Mouse (Mus musculus) midbrain, embryonic 13.5 days (tissue): Measurements from ENCODE around the gene Arhgap25. TPM values are rescaled to one million over a fixed set of nuclear protein-coding genes. Genes with fewer than 3 reads are reported as not detected.
"Not testable (repeated sequence)": the region's sequence is repeated elsewhere in the genome, so short reads cannot be mapped to it uniquely, and the experiment has no call there.

Experiments used
- ATAC-seq: fragments of 200-750 bp; cut with Nextera tagmentation; 2 replicates; pipeline ENCODE4 v1.8.0; 2017; ENCODE audit warnings: mild to moderate bottlenecking, moderate TSS enrichment, moderate library complexity
- H3K27ac ChIP-seq: fragments of 300-500 bp; sonication (generic); 2 replicates; pipeline ENCODE4 v1.5.1; 2015; ENCODE audit warnings: inconsistent platforms, mild to moderate bottlenecking, moderate library complexity
- H3K27me3 ChIP-seq: fragments of 300-500 bp; sonication (generic); 2 replicates; pipeline ENCODE4 v1.6.1; 2015; ENCODE audit warnings: mild to moderate bottlenecking, inconsistent platforms
- H3K36me3 ChIP-seq: fragments of 300-500 bp; sonication (generic); 2 replicates; pipeline ENCODE4 v1.6.1; 2015; ENCODE audit warnings: mild to moderate bottlenecking, inconsistent platforms
- H3K4me1 ChIP-seq: fragments of 300-500 bp; sonication (generic); replicated peaks from 2 replicates; pipeline ENCODE4 v1.6.1; 2015; ENCODE audit warnings: inconsistent platforms
- H3K4me2 ChIP-seq: fragments of 300-500 bp; sonication (generic); replicated peaks from 2 replicates; pipeline ENCODE4 v1.6.1; 2015; ENCODE audit warnings: moderate library complexity, mild to moderate bottlenecking, inconsistent platforms
- H3K4me3 ChIP-seq: fragments of 300-500 bp; sonication (generic); replicated peaks from 2 replicates; pipeline ENCODE4 v1.5.1; 2015; ENCODE audit warnings: mild to moderate bottlenecking, inconsistent platforms
- H3K9ac ChIP-seq: fragments of 300-500 bp; sonication (generic); replicated peaks from 2 replicates; pipeline ENCODE4 v1.6.1; 2015; ENCODE audit warnings: mild to moderate bottlenecking, inconsistent platforms
- H3K9me3 ChIP-seq: fragments of 300-500 bp; sonication (generic); 2 replicates; pipeline ENCODE4 v1.6.1; 2016; ENCODE audit warnings: mild to moderate bottlenecking, inconsistent platforms
- WGBS: fragments of 180-500 bp; shearing (Covaris S2); methylation state at CpG from one replicate; pipeline ENCODE4 v1.1.7; 2015; 5-methylcytosine and 5-hydroxymethylcytosine counted together
- polyA plus RNA-seq: library from polyadenylated mRNA; unstranded; fragments of >200 nt; fragmentation: Nextera tagmentation; extraction: Ambion mirVana; gene quantifications from 2 replicates; pipeline ENCODE4 v1.2.1, GENCODE M21; 2015

The Arhgap25 gene
- polyA plus RNA-seq, result 1.2 and 1.5 TPM in 2 replicates

GRCm38 (mm10) chr6:87532953-87533710 is at the start of gene Arhgap25:
Arhgap25 (minus strand) TSS chr6:87533259.
- 73% methylated on average over 14 of the region's 14 CpGs for WGBS
- Histone ChIP-seq H3K4me1 (0 out of 2 replicates have a peak, but pooled peaks cover 4% of the 10 kb centered on the region), H3K4me3 (no peak within 1 kb of the TSS), H3K9me3 (no peaks in the 10 kb centered on the region), H3K36me3 (no peaks in the 10 kb centered on the region), H3K9ac (no peak within 1 kb of the TSS), H3K27me3 (peaks cover 6% of the 10 kb centered on the region; the same call in 1 of the 2 replicates), H3K27ac (no peak within 1 kb of the TSS), H3K4me2 (no peak within 1 kb of the TSS)
- ATAC-seq, result no peak

- Histone ChIP-seq H3K4me3 (no peak overlapping the region), H3K4me1 (no peaks in the 10 kb centered on the region), H3K36me3 (no peaks in the 10 kb centered on the region), H3K27ac (no peak overlapping the region), H3K27me3 (no peaks in the 10 kb centered on the region), H3K4me2 (no peak overlapping the region), H3K9me3 (no peaks in the 10 kb centered on the region), H3K9ac (no peak overlapping the region)
- 82% methylated on average over 6 of the region's 6 CpGs for WGBS
- no peak for ATAC-seq
Observed at GRCm38 (mm10) chr6:87582456-87582855, 49.4 kb upstream of the Arhgap25 start.

GRCm38 (mm10) chr6:87581581-87581980 is 48.5 kb upstream of the Arhgap25 start:
- no peak for ATAC-seq
- Histone ChIP-seq H3K36me3 (no peaks in the 10 kb centered on the region), H3K27ac (no peak overlapping the region), H3K4me1 (no peaks in the 10 kb centered on the region), H3K9ac (no peak overlapping the region), H3K9me3 (no peaks in the 10 kb centered on the region), H3K27me3 (no peaks in the 10 kb centered on the region), H3K4me3 (no peak overlapping the region), H3K4me2 (no peak overlapping the region)
- 90% methylated on average over 18 of the region's 18 CpGs for WGBS

GRCm38 (mm10) chr6:87581071-87581470 is 48.0 kb upstream of the Arhgap25 start:
- Histone ChIP-seq H3K4me3 (no peak overlapping the region), H3K27me3 (no peaks in the 10 kb centered on the region), H3K36me3 (no peaks in the 10 kb centered on the region), H3K4me2 (no peak overlapping the region), H3K9ac (no peak overlapping the region), H3K27ac (no peak overlapping the region), H3K4me1 (no peaks in the 10 kb centered on the region), H3K9me3 (no peaks in the 10 kb centered on the region)
- ATAC-seq, result no peak
- 87% methylated on average over 15 of the region's 15 CpGs for WGBS

- Histone ChIP-seq H3K27me3 (no peaks in the 10 kb centered on the region), H3K4me2 (no peak overlapping the region), H3K27ac (no peak overlapping the region), H3K4me3 (no peak overlapping the region), H3K9ac (no peak overlapping the region), H3K36me3 (no peaks in the 10 kb centered on the region), H3K9me3 (no peaks in the 10 kb centered on the region), H3K4me1 (no peaks in the 10 kb centered on the region)
- WGBS, result 57% methylated on average over 9 of the region's 9 CpGs
- no peak for ATAC-seq
Observed at GRCm38 (mm10) chr6:87578247-87578646, 45.2 kb upstream of the Arhgap25 start.

- no peak for ATAC-seq
- Histone ChIP-seq H3K4me2 (no peak overlapping the region), H3K4me3 (no peak overlapping the region), H3K27ac (no peak overlapping the region), H3K4me1 (no peaks in the 10 kb centered on the region), H3K36me3 (no peaks in the 10 kb centered on the region), H3K9ac (no peak overlapping the region), H3K27me3 (no peaks in the 10 kb centered on the region), H3K9me3 (no peaks in the 10 kb centered on the region)
- 42% methylated on average over 4 of the region's 4 CpGs for WGBS
Observed at GRCm38 (mm10) chr6:87576648-87577330, 43.7 kb upstream of the Arhgap25 start.

GRCm38 (mm10) chr6:87571863-87572262 is 38.8 kb upstream of the Arhgap25 start:
- H3K27me3 ChIP-seq, H3K9ac ChIP-seq, ATAC-seq, H3K4me2 ChIP-seq, H3K9me3 ChIP-seq, H3K4me3 ChIP-seq, H3K27ac ChIP-seq, H3K36me3 ChIP-seq, H3K4me1 ChIP-seq: not testable (repeated sequence)

- Histone ChIP-seq H3K36me3 (no peaks in the 10 kb centered on the region), H3K9me3 (no peaks in the 10 kb centered on the region), H3K4me3 (no peak overlapping the region), H3K4me1 (no peaks in the 10 kb centered on the region), H3K27ac (no peak overlapping the region), H3K9ac (no peak overlapping the region), H3K4me2 (no peak overlapping the region), H3K27me3 (no peaks in the 10 kb centered on the region)
- ATAC-seq, result no peak
- WGBS, result 61% methylated on average over 9 of the region's 9 CpGs
Observed at GRCm38 (mm10) chr6:87567686-87568593, 34.9 kb upstream of the Arhgap25 start.

- Histone ChIP-seq H3K9me3 (no peaks in the 10 kb centered on the region), H3K9ac (no peak overlapping the region), H3K4me1 (no peaks in the 10 kb centered on the region), H3K36me3 (no peaks in the 10 kb centered on the region), H3K4me3 (no peak overlapping the region), H3K4me2 (no peak overlapping the region), H3K27me3 (no peaks in the 10 kb centered on the region), H3K27ac (no peak overlapping the region)
- WGBS, result 86% methylated on average over 5 of the region's 5 CpGs
- no peak for ATAC-seq
Observed at GRCm38 (mm10) chr6:87565166-87565565, 32.1 kb upstream of the Arhgap25 start.

GRCm38 (mm10) chr6:87564356-87564755 is 31.3 kb upstream of the Arhgap25 start:
- no peak overlapping the region for H3K27ac ChIP-seq
- H3K4me3 ChIP-seq, result no peak overlapping the region
- H3K4me1 ChIP-seq, result no peaks in the 10 kb centered on the region
- no peak overlapping the region for H3K9ac ChIP-seq
- no peaks in the 10 kb centered on the region for H3K9me3 ChIP-seq
- 94% methylated on average over 4 of the region's 4 CpGs for WGBS
- no peak overlapping the region for H3K4me2 ChIP-seq
- no peaks in the 10 kb centered on the region for H3K27me3 ChIP-seq
- no peak for ATAC-seq
- no peaks in the 10 kb centered on the region for H3K36me3 ChIP-seq

GRCm38 (mm10) chr6:87553724-87554123 is 20.7 kb upstream of the Arhgap25 start:
- no peaks in the 10 kb centered on the region for H3K4me1 ChIP-seq
- no peak overlapping the region for H3K9ac ChIP-seq
- 87% methylated on average over 3 of the region's 3 CpGs for WGBS
- no peaks in the 10 kb centered on the region for H3K9me3 ChIP-seq
- ATAC-seq, result no peak
- no peak overlapping the region for H3K27ac ChIP-seq
- H3K4me3 ChIP-seq, result no peak overlapping the region
- H3K27me3 ChIP-seq, result no peaks in the 10 kb centered on the region
- no peak overlapping the region for H3K4me2 ChIP-seq
- no peaks in the 10 kb centered on the region for H3K36me3 ChIP-seq
